ENCODE assay signal across 22 mouse cellular contexts in the genomic region with DNA sequence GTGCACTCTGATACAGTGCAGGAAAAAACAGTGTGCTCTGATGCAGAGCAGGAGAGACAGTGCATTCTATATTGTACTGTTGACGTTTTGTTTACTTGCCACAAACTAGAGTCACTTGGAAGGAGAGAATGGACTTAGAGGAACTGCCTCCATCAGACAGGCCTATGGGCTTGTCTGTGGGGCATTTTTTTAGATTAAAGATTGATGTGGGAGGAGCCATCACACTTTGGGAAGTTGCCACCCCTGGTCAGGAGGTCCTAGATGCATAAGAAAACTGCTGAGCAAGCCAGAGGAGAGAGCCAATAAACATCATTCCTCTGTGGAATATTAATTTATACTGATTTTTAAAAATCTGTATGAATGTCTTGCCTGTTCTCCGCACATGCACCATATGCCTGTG.
"Had no signal": no experiment of that assay in that cellular context is flagged by ENCODE, and none has a peak within 500 bp of the region (broad histone marks: within the 10 kb centered on the region; RNA-seq: fewer than 3 reads in every experiment).

No protein-coding gene starts in this region.

- DNase-seq: liver, postnatal 0 days; lung, adult 2 months; lung, postnatal 14 days; lung, postnatal 36 days; retina, postnatal 1 day; right cerebral cortex, adult 18-20 months; right cerebral cortex, postnatal 25 days; right cerebral cortex, postnatal 4 days; spleen, adult 18-20 months; thymus, adult 18-20 months; thymus, postnatal 14 days; thymus, postnatal 36 days had no signal

- H3K4me3 ChIP-seq: liver, embryonic 15.5 days; lung, embryonic 15.5 days; midbrain, embryonic 10.5 days; midbrain, embryonic 13.5 days; midbrain, embryonic 15.5 days; myocyte; neural tube, embryonic 13.5 days; neural tube, embryonic 15.5 days had no signal

- H3K36me3 ChIP-seq: liver, embryonic 15.5 days; lung, embryonic 15.5 days; midbrain, embryonic 10.5 days; midbrain, embryonic 13.5 days; midbrain, embryonic 15.5 days; neural tube, embryonic 13.5 days; neural tube, embryonic 15.5 days had no signal

- H3K4me1 ChIP-seq: midbrain, embryonic 10.5 days; midbrain, embryonic 13.5 days; midbrain, embryonic 15.5 days; neural tube, embryonic 13.5 days; neural tube, embryonic 15.5 days had no signal

- H3K4me2 ChIP-seq: liver, embryonic 15.5 days; lung, embryonic 15.5 days; midbrain, embryonic 13.5 days; midbrain, embryonic 15.5 days; neural tube, embryonic 13.5 days; neural tube, embryonic 15.5 days had no signal

- H3K27me3 ChIP-seq: liver, embryonic 15.5 days; lung, embryonic 15.5 days; midbrain, embryonic 13.5 days; midbrain, embryonic 15.5 days; neural tube, embryonic 13.5 days; neural tube, embryonic 15.5 days had no signal

- H3K9ac ChIP-seq: liver, embryonic 15.5 days; liver, postnatal 0 days; lung, embryonic 15.5 days; midbrain, embryonic 13.5 days; midbrain, embryonic 15.5 days; neural tube, embryonic 13.5 days; neural tube, embryonic 15.5 days had no signal

- H3K9me3 ChIP-seq: liver, embryonic 15.5 days; lung, embryonic 15.5 days; midbrain, embryonic 10.5 days; midbrain, embryonic 13.5 days; midbrain, embryonic 15.5 days; neural tube, embryonic 13.5 days; neural tube, embryonic 15.5 days had no signal

- H3K27ac ChIP-seq: liver, embryonic 15.5 days; lung, embryonic 15.5 days; macrophage; midbrain, embryonic 10.5 days; midbrain, embryonic 13.5 days; midbrain, embryonic 15.5 days; neural tube, embryonic 13.5 days; neural tube, embryonic 15.5 days had no signal

- ATAC-seq: liver, postnatal 0 days; lung, postnatal 0 days; midbrain, embryonic 13.5 days; midbrain, embryonic 15.5 days had no signal
